Mouse (Mus musculus) c-Kit-negative CD71-positive TER-119-positive erythroid progenitor cells, embryonic 14.5 days (primary cell): ENCODE results near the gene Fam173a.

ENCODE experiments used
- DNase-seq: peaks from one replicate; pipeline ENCODE4 v3.0.0-alpha.2; 2013; ENCODE audit warnings: low read depth, low spot score

The Fam173a gene

GRCm38 (mm10) chr17:25796951-25797369, 4.3 kb upstream of the Fam173a start, which contains the start of gene Metrn:
Metrn (minus strand) TSS chr17:25797136.
- peak; percentile 56 for DNase-seq

DNA sequence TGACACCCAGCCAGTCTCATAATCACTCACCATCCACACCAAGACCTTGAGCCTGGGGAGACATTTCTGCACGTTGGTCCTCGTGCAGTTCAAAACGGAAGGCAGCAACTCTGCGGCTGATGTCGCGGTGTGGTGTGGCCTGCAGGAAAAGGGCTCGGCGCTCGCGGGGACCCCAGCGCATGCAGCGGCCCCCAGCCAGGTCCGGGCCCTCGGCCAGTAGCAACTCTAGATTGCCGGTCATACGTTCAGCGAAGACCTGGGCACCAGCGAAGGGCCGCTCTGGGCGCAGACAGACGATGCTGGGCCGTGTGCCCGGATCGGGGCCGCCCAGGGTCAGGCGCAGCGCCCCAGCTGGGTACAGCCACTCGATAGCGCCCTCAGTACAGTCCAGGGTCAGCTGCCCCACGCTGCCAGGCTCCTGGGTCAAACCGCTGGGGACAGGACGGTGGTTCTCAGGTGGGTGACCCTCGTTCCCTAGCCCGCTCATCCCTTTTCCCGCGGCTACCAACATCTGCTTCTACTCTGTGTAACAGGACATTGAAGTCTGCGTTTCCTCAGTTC, 3.6 kb upstream of the Fam173a start:
- DNase-seq: no peak

DNA sequence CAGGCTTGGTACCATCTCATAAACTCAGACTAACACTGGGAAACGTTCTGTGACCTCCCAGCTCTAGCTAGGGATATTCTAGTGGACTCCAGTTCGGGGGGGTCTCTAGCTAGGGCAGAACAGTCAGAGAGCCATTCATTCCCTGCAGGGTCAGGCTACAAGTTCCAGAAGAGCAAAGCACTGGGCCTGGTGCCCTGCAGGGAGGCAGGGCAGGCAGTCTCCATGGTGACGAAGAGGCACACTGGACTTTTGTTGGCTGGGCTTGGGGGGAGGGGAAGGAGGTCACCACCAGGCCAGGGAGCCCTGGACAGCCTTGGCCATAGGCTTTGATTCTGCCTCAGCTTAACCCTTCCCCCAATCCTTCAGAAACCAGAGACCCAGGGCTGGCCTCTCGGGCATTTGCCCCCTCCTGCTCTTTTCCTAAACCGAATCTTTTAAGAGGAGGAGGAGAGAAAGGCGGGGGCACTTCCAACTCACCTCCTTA, 3.0 kb upstream of the Fam173a start, which contains the start of gene AC134908.4:
AC134908.4 (minus strand) TSS at position 51 of the 484 bp plus-strand sequence.
- DNase-seq: no peak

DNA sequence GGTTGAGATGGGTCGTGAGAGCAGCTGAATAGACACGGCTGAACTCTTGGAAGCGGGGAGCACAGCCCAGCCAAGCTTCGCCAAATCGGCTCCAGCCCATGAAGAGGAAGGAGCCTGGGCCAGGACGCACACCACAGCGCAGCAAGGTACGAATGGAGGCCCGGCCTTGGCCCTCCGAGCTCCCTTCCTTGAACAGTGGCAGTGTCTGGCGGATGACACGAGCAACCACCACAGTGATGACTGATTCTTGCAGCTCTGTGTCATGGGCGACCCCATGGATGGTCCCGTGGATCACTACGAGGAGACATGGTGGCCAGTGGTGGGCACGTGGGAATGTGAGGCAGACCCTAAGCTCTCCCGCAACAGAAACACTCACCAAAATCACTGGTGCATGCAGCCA, 2.3 kb upstream of the Fam173a start:
- DNase-seq: no peak

DNA sequence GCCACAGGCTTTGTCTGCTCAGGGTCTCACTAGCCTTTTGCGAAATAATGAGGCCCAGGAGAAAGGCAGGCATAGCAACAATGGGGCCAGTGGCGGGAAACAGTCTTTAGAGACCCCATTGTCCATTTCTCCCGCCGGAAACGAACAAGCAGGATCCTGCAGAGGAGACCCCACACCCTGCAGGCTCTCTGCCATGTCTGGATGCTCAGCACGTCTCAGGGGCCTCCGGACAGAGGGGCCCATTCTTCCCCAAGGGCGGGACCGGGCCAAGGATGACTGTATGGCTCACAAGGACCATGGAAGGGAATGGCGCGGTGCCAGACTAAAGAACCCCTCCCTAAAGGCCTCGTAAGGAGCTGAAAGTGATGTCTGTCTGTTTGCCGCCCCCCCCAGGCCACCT, 1.5 kb upstream of the Fam173a start:
- DNase-seq: no peak

- peak; percentile 64 for DNase-seq
Observed at GRCm38 (mm10) chr17:25791843-25792527, 716 bp downstream of the Fam173a start.

GRCm38 (mm10) chr17:25791320-25791842, 1.3 kb downstream of the Fam173a start:
- no peak for DNase-seq

GRCm38 (mm10) chr17:25786781-25787504, 5.8 kb downstream of the Fam173a start:
- no peak for DNase-seq

GRCm38 (mm10) chr17:25786280-25786679, 6.4 kb downstream of the Fam173a start, which contains the start of gene Ccdc78:
Ccdc78 (plus strand) TSS chr17:25786580.
- no peak for DNase-seq

- DNase-seq: peak; percentile 93
Observed at GRCm38 (mm10) chr17:25785281-25785745, 7.4 kb downstream of the Fam173a start, which contains the start of gene Haghl. Haghl (minus strand) TSS chr17:25785673.

DNA sequence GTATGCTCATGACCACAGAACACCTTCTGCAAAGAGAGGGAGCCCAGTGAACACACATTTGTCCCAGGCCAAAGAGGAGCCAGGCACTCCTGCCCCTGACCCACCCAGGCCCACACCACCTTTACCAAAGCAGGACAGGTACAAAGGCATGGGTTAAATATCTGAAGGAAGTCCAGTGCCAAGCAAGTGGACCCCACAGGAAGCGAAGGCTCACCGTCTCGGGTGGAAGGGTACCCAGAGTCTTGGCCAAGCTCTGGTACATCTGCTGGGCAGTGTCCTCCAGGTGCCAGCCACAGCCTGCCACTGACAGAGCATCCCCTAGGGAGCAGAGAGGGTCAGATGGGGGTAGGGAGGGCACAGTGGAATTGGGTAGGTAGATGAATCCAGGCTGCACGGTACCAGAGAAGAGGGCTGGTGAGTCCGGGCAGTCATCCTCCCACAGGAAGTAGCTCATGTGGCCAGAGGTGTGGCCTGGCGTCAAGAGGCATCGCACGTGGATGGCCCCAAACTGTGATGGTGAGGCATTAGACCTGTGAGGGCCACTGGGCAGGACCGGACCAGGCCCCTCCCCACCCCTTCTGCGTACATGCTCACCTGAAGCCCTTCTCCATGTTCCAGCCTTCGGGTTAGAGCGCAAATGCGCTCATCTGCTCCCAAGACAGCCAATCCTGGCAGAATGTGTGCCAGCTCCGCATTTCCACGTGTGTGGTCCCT, 8.7 kb downstream of the Fam173a start:
- no peak for DNase-seq

DNA sequence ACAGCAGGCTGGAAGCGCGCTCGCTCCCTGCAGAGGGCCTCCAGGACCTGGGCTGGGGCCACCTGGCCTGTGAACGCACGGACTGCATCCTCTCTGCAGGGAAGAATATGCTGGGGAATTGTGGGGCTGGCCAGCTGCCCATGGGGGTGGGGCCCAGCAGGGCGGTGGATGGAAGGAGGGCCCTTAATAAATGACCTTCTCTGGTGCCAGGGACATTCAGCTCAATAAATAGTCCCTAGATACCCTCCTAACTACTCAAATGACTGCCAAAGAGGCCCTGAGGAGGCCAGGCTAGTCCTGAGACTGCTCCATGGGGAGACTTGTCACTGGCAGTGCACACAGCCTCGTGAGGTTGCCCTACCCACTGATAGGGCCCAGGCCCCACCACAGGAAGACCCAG, 9.6 kb downstream of the Fam173a start:
- no peak for DNase-seq

- no peak for DNase-seq
Observed at GRCm38 (mm10) chr17:25781339-25781738, 11.4 kb downstream of the Fam173a start.

DNA sequence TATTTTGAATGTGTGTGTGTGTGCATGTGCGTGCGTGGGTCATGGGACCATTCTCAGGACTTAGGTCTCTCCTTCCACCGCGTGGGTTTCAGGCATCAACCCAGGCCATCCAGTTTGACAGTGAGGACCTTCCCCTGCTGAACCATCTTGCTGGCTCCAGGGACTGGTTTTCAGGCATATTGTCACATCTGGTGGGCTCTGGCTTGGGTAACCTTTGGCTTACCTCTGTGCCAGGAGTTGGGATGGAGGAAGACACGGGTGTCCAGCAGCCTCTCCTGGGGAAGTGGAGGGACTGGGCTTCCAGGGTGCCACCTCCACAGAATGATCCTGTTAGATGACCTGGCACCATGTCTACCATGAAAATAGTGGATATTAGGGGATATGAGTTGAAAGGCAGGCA, 14.8 kb downstream of the Fam173a start:
- no peak for DNase-seq

DNA sequence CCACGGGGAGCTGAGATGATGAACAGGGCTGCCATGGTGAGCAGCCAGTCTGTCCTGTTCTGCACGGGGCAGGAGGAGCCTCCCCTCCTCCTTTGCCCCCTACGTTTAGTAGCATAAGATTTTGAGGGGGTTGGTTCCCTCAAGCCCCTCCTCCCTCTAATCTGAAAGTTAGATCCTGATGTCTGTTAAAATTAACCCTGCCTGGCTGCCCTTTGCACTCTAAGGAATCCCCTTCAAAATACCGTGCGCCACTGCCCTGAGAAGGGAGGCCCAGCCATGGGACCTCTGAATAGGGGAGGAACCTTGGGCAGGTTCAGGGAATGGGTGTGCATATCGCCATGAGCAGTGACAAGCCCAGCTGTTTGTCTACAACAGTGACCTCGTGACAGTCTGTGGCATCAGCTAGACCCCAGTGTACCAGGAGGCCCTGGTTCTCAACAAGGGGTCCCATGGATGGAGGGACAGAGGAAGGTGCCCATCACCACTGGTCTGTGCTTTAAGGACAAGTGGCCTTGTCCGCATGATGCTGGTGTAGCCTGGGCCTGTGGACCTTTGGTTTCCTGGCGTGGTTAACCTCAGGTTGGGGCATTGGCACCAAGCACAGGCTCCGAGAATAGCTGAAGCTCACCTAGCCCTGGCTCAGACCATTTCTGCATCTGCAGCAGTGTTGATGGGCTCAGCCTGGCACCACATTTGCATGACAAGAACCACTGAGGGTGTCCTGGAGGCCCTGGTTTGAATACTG, 17.2 kb downstream of the Fam173a start:
- DNase-seq: no peak

- DNase-seq: peak; percentile 97
Observed at GRCm38 (mm10) chr17:25773549-25774120, 19.1 kb downstream of the Fam173a start, which contains the start of gene Narfl. Narfl (plus strand) TSS chr17:25773776.

- no peak for DNase-seq
Observed at GRCm38 (mm10) chr17:25769331-25769730, 23.4 kb downstream of the Fam173a start.

GRCm38 (mm10) chr17:25765886-25766285, 26.8 kb downstream of the Fam173a start:
- no peak for DNase-seq

- DNase-seq: no peak
Observed at GRCm38 (mm10) chr17:25762591-25762990, 30.1 kb downstream of the Fam173a start.

DNA sequence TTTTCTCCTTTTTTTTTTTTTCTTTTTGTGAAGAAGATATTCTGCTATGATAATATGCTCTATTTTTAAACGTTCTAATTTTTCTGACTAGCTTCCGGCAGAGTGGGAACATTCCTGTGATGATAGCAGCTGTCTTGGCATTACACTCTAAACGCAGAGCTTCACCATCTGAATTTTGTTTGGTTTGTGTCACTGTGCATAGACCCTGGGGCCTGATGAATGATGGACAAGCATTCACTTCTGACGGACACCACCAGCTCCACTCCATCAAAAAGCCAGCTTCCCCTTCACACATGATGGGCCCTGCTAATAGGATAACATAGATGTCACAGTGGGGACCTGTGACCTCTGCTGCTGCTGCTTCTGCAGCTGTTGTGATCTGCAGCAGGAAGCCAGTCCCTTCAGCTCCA, 31.1 kb downstream of the Fam173a start:
- no peak for DNase-seq
